Mouse (Mus musculus) myocyte (in vitro differentiated cells): ENCODE results near the gene Ptgdr2. TPM values are rescaled to one million over a fixed set of nuclear protein-coding genes. Genes with fewer than 3 reads are reported as not detected.
A peak's percentile ranks its signal among the peaks of the same experiment; 100 is the strongest.

Experiments used
- H3K27me3 ChIP-seq: one replicate; pipeline ENCODE4 v1.6.1; 2011; ENCODE audit not compliant: control insufficient read depth, insufficient read depth, insufficient read length
- H3K36me3 ChIP-seq: one replicate; pipeline ENCODE4 v1.6.1; 2011; ENCODE audit not compliant: control insufficient read depth, insufficient read depth
- H3K4me2 ChIP-seq: one replicate; pipeline ENCODE4 v1.6.1; 2011; ENCODE audit warnings: low read depth, control low read depth
- H3K4me3 ChIP-seq: one replicate; pipeline ENCODE4 v1.5.1; 2011; ENCODE audit warnings: mild to moderate bottlenecking, control low read depth, moderate library complexity
- H3K79me2 ChIP-seq: one replicate; pipeline ENCODE4 v1.6.1; 2011; ENCODE audit not compliant: control insufficient read depth, insufficient read depth
- H3ac ChIP-seq: one replicate; pipeline ENCODE4 v1.6.1; 2011; ENCODE audit not compliant: control insufficient read depth, insufficient read length
- CEBPB ChIP-seq: IDR thresholded peaks from 2 replicates; pipeline ENCODE4 v1.6.1; 2011; ENCODE audit warnings: mild to moderate bottlenecking, moderate library complexity; ENCODE audit not compliant: poor library complexity, insufficient read depth, severe bottlenecking
- E2F4 ChIP-seq: IDR thresholded peaks from one replicate; pipeline ENCODE4 v1.6.1; 2011; ENCODE audit warnings: mild to moderate bottlenecking, control low read depth, moderate library complexity; ENCODE audit not compliant: insufficient read depth
- MAX ChIP-seq: IDR thresholded peaks from one replicate; pipeline ENCODE4 v1.6.1; 2011; ENCODE audit warnings: low read depth, mild to moderate bottlenecking, control low read depth
- MYOD1 ChIP-seq, 3 experiments: IDR thresholded peaks; one replicate each; pipeline ENCODE4 v1.6.1; 2011; ENCODE audit warnings: control low read depth in 2 of 3, low read depth in 2 of 3, mild to moderate bottlenecking in 2 of 3, moderate library complexity in 1 of 3; ENCODE audit not compliant: insufficient read length in 2 of 3, control insufficient read depth in 1 of 3
- MYOG ChIP-seq, 3 experiments: IDR thresholded peaks; one replicate each; pipeline ENCODE4 v1.6.1; 2011; ENCODE audit warnings: control low read depth in 2 of 3, low read depth in 2 of 3, mild to moderate bottlenecking in 2 of 3; ENCODE audit not compliant: insufficient read length in 2 of 3, control insufficient read depth in 1 of 3, insufficient read depth in 1 of 3
- POLR2A ChIP-seq: IDR thresholded peaks from one replicate; pipeline ENCODE4 v1.6.1; 2011; ENCODE audit warnings: low read depth, mild to moderate bottlenecking, control low read depth, moderate library complexity; ENCODE audit not compliant: insufficient read length
- POLR2AphosphoS2 ChIP-seq: IDR thresholded peaks from one replicate; pipeline ENCODE4 v1.6.1; 2011; ENCODE audit warnings: low read depth, control low read depth; ENCODE audit not compliant: insufficient read length
- REST ChIP-seq: IDR thresholded peaks from one replicate; pipeline ENCODE4 v1.6.1; 2011; ENCODE audit warnings: mild to moderate bottlenecking, control low read depth, moderate library complexity; ENCODE audit not compliant: insufficient read depth, insufficient read length
- SRF ChIP-seq: IDR thresholded peaks from one replicate; pipeline ENCODE4 v1.6.1; 2011; ENCODE audit warnings: low read depth; ENCODE audit not compliant: control insufficient read depth, insufficient read length
- TCF12 ChIP-seq: IDR thresholded peaks from one replicate; pipeline ENCODE4 v1.6.1; 2011; ENCODE audit warnings: mild to moderate bottlenecking, control low read depth; ENCODE audit not compliant: poor library complexity, insufficient read depth, severe bottlenecking
- TCF3 ChIP-seq: IDR thresholded peaks from one replicate; pipeline ENCODE4 v1.6.1; 2011; ENCODE audit warnings: low read depth, control low read depth; ENCODE audit not compliant: insufficient read length
- USF1 ChIP-seq: IDR thresholded peaks from one replicate; pipeline ENCODE4 v1.6.1; 2011; ENCODE audit warnings: low read depth, mild to moderate bottlenecking, control low read depth, moderate library complexity
- polyA plus RNA-seq: library from polyadenylated mRNA; unstranded; fragments of >200 nt; fragmentation: generic; extraction: Trizol; gene quantifications from one replicate; pipeline ENCODE4 v1.2.1, GENCODE M21; 2012; ENCODE audit warnings: missing spikeins

Ptgdr2 gene
- polyA plus RNA-seq, 1 experiment, result 0.10 TPM

DNA sequence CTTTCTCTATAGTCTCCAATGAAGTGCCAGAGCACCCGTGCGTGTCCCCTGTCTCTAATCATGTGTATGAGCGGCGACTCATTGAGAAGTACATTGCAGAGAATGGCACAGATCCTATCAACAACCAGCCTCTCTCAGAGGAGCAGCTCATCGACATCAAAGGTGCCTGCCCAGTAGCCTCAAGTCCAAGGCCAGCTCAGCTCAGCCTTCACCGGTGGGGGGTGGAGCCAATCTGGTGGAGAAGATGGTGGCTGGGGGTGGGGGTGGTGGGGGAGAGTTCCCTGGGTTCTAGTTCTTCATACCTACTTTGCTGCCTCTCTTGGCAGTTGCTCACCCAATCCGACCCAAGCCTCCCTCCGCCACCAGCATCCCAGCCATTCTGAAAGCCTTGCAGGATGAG is 39.5 kb upstream of the Ptgdr2 start:
- TF ChIP-seq MYOG (IDR thresholded peaks at IDR 0.05; ENCODE audit: control insufficient read depth in 1 of 3, insufficient read depth in 1 of 3, insufficient read length in 2 of 3, low read depth in 2 of 3) (no peak), MAX (no peak), POLR2AphosphoS2 (no peak), TCF12 (no peak), POLR2A (no peak), USF1 (no peak), MYOD1 (IDR thresholded peaks at IDR 0.05; ENCODE audit: control insufficient read depth in 1 of 3, insufficient read length in 2 of 3, low read depth in 2 of 3) (no peak)
- no peak overlapping the region for H3ac ChIP-seq
- no peaks in the 10 kb centered on the region for H3K27me3 ChIP-seq
- H3K36me3 ChIP-seq, result peaks cover 42% of the 10 kb centered on the region
- no peak overlapping the region for H3K4me3 ChIP-seq
- peak overlapping the region; percentile 98 for H3K4me2 ChIP-seq
- peaks cover 35% of the 10 kb centered on the region for H3K79me2 ChIP-seq

DNA sequence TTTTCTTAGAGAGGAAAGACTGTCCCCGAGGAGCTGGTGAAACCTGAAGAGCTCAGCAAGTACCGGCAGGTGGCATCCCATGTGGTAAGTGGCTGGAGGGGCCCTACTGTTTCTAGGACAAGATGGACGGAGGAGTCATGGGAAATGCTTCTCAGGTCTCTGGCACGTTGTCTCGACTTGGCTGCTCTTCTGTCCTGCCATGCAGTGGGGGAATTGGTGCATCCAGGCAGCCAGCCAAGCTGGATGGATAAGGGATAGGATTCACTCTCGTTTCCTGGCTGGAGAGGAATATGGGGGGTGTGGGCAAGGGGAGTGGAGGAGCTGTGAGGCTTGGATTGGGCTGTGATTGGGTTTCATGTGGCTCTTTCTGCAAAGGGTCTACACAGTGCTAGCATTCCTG is 36.6 kb upstream of the Ptgdr2 start:
- Histone ChIP-seq H3ac (no peak overlapping the region), H3K4me2 (no peak overlapping the region), H3K36me3 (peaks cover 61% of the 10 kb centered on the region), H3K79me2 (peaks cover 34% of the 10 kb centered on the region), H3K4me3 (no peak overlapping the region), H3K27me3 (no peaks in the 10 kb centered on the region)
- TF ChIP-seq REST (no peak), TCF3 (no peak), MAX (no peak), CEBPB (no peak), SRF (no peak), MYOG (IDR thresholded peaks at IDR 0.05; ENCODE audit: control insufficient read depth in 1 of 3, insufficient read depth in 1 of 3, insufficient read length in 2 of 3, low read depth in 2 of 3) (no peak), MYOD1 (IDR thresholded peaks at IDR 0.05; ENCODE audit: control insufficient read depth in 1 of 3, insufficient read length in 2 of 3, low read depth in 2 of 3) (no peak), POLR2AphosphoS2 (no peak), POLR2A (no peak), USF1 (no peak), E2F4 (no peak), TCF12 (no peak)

GRCm38 (mm10) chr19:10901046-10901445 is 35.9 kb upstream of the Ptgdr2 start:
- no peak for TF ChIP-seq TCF12
- no peak for TF ChIP-seq MYOD1 (IDR thresholded peaks at IDR 0.05; ENCODE audit: control insufficient read depth in 1 of 3, insufficient read length in 2 of 3, low read depth in 2 of 3)
- no peak for TF ChIP-seq CEBPB
- TF ChIP-seq POLR2AphosphoS2, result no peak
- no peak for TF ChIP-seq MYOG (IDR thresholded peaks at IDR 0.05; ENCODE audit: control insufficient read depth in 1 of 3, insufficient read depth in 1 of 3, insufficient read length in 2 of 3, low read depth in 2 of 3)
- no peak for TF ChIP-seq POLR2A
- no peak for TF ChIP-seq USF1
- no peak for TF ChIP-seq REST
- H3ac ChIP-seq, result no peak overlapping the region
- H3K27me3 ChIP-seq, result no peaks in the 10 kb centered on the region
- H3K4me3 ChIP-seq, result no peak overlapping the region
- no peak overlapping the region for H3K4me2 ChIP-seq
- peaks cover 61% of the 10 kb centered on the region for H3K36me3 ChIP-seq
- peaks cover 27% of the 10 kb centered on the region for H3K79me2 ChIP-seq

GRCm38 (mm10) chr19:10904512-10904911 is 32.4 kb upstream of the Ptgdr2 start:
- Histone ChIP-seq H3K4me3 (no peak overlapping the region), H3K4me2 (no peak overlapping the region), H3ac (no peak overlapping the region), H3K36me3 (peaks cover 56% of the 10 kb centered on the region), H3K27me3 (no peaks in the 10 kb centered on the region), H3K79me2 (no peaks in the 10 kb centered on the region)
- TF ChIP-seq POLR2A (no peak), POLR2AphosphoS2 (no peak), TCF12 (no peak), SRF (no peak), TCF3 (no peak), MAX (no peak), REST (no peak), MYOD1 (IDR thresholded peaks at IDR 0.05; ENCODE audit: control insufficient read depth in 1 of 3, insufficient read length in 2 of 3, low read depth in 2 of 3) (no peak)

DNA sequence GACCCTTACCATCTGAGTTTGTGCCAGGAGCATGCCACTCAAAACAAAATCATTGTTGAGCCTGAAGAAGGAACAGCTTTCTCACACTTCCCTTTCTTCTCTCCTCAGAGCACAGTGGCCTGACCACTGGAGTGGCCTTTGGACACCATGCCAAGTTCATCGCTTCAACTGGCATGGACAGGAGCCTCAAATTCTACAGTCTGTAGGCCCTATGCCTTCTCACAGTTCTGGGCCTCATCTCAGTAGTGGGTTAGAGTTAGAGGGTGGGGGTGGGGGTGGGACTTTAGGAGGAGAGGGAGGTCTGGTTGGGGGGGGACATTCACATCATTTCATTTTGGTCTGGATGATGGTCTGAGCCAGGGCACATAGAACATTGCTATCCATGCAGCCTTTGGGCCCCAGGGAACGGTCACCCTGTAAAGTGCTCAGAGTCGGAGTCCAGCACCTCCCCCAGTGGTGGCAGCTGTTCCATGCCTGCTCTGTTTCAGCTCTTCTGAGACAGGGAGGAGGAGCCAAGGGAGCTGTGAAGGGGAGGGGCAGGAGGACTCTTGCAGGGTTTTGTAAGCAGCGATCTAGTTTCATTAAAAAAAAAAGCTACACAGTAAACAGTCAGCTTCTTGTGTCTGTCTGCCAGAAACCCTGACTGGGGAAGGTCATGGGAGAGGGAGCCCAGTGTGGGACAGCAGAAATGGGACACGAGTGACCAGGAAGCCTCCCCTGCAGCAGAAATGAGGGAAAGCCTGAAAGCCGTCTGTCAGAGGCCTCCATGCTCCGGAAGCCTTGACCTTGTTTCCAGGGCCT is 31.8 kb upstream of the Ptgdr2 start:
- Histone ChIP-seq H3K4me3 (no peak overlapping the region), H3K4me2 (peak overlapping the region; percentile 42), H3K36me3 (peaks cover 49% of the 10 kb centered on the region), H3K27me3 (no peaks in the 10 kb centered on the region), H3ac (no peak overlapping the region), H3K79me2 (no peaks in the 10 kb centered on the region)
- no peak for TF ChIP-seq POLR2A
- TF ChIP-seq MYOD1 (IDR thresholded peaks at IDR 0.05; ENCODE audit: control insufficient read depth in 1 of 3, insufficient read length in 2 of 3, low read depth in 2 of 3), result peak; percentile 45 to 62 (median 58)
- peak in 2 of 3 experiments; percentile 68 to 71 for TF ChIP-seq MYOG (IDR thresholded peaks at IDR 0.05; ENCODE audit: control insufficient read depth in 1 of 3, insufficient read depth in 1 of 3, insufficient read length in 2 of 3, low read depth in 2 of 3)
- peak; percentile 42 for TF ChIP-seq TCF12
- TF ChIP-seq REST, result no peak
- TF ChIP-seq TCF3, result no peak
- no peak for TF ChIP-seq MAX
